Comparison of ENCODE assay signal across 11 mouse cellular contexts in genomic region chr10:58405285-58405948, GRCm38 (mm10). TPM values are rescaled to one million over a fixed set of nuclear protein-coding genes. Genes with fewer than 3 reads are reported as not detected.
DNase-seq lines count a peak whose midpoint lies in the region; ATAC-seq and TF ChIP-seq lines count a peak whose summit lies in the region.
"Had no signal": no experiment of that assay in that cellular context is flagged by ENCODE, and none has a peak within 500 bp of the region (broad histone marks: within the 10 kb centered on the region; RNA-seq: fewer than 3 reads in every experiment).

No protein-coding gene starts in this region.

- no peak for TF ChIP-seq POLR2A in cortical plate, adult 2 months (IDR thresholded peaks at IDR 0.05; ENCODE audit: extremely low read depth, insufficient read depth, low read length)

- no peaks in the 10 kb centered on the region for H3K27me3 ChIP-seq in kidney, postnatal 0 days (ENCODE audit: insufficient read depth, low read length)
- H3K27me3 ChIP-seq in intestine, embryonic 16.5 days (replicated peaks; ENCODE audit: control insufficient read depth, insufficient read depth, low read length) = no peaks in the 10 kb centered on the region
- H3K27me3 ChIP-seq: embryonic facial prominence, embryonic 13.5 days; midbrain, embryonic 15.5 days had no signal

- no peaks in the 10 kb centered on the region for H3K4me1 ChIP-seq in kidney, postnatal 0 days (replicated peaks; ENCODE audit: insufficient read depth, low read length)
- peaks cover 12% of the 10 kb centered on the region for H3K4me1 ChIP-seq in cortical plate, adult 2 months (ENCODE audit: control insufficient read depth, insufficient read depth, low read length)
- H3K4me1 ChIP-seq in intestine, embryonic 16.5 days (ENCODE audit: control insufficient read depth, insufficient read depth, low read length) = peaks cover 12% of the 10 kb centered on the region; the same call in 1 of the 2 replicates
- H3K4me1 ChIP-seq: embryonic facial prominence, embryonic 13.5 days; midbrain, embryonic 15.5 days had no signal

- no peak overlapping the region for H3K4me2 ChIP-seq in kidney, postnatal 0 days (ENCODE audit: low read length)
- H3K4me2 ChIP-seq in intestine, embryonic 16.5 days (ENCODE audit: low read depth, low read length) = no peak overlapping the region
- H3K4me2 ChIP-seq: embryonic facial prominence, embryonic 13.5 days; midbrain, embryonic 15.5 days had no signal

- H3K9me3 ChIP-seq in kidney, postnatal 0 days (replicated peaks; ENCODE audit: low read length) = no peaks in the 10 kb centered on the region
- H3K9me3 ChIP-seq in intestine, embryonic 16.5 days (ENCODE audit: control insufficient read depth, low read length) = no peaks in the 10 kb centered on the region
- H3K9me3 ChIP-seq: embryonic facial prominence, embryonic 13.5 days; midbrain, embryonic 15.5 days had no signal

- 62% methylated on average over 4 of the region's 4 CpGs for WGBS in kidney, postnatal 0 days
- WGBS in intestine, embryonic 16.5 days = 64% methylated on average over 4 of the region's 4 CpGs

- peaks cover 18% of the 10 kb centered on the region; the same call in 1 of the 2 replicates for H3K36me3 ChIP-seq in kidney, postnatal 0 days (ENCODE audit: insufficient read depth, low read length)
- H3K36me3 ChIP-seq in intestine, embryonic 16.5 days (ENCODE audit: control insufficient read depth, insufficient read depth, low read length) = peaks cover 21% of the 10 kb centered on the region

- DNase-seq in kidney, postnatal 0 days (ENCODE audit: low spot score) = peak; percentile 67
- no peak for DNase-seq in kidney, postnatal 36 days
- no peak for DNase-seq in cerebellum, adult 8-10 months
- no peak for DNase-seq in cerebellum, adult 11-12 months
- DNase-seq: right cerebral cortex, postnatal 14 days; thymus, postnatal 4 days had no signal

- H3K4me3 ChIP-seq in kidney, postnatal 0 days (replicated peaks; ENCODE audit: low read depth, low read length) = no peak overlapping the region
- no peak overlapping the region for H3K4me3 ChIP-seq in cortical plate, adult 2 months (ENCODE audit: insufficient read depth, low read length)
- no peak overlapping the region for H3K4me3 ChIP-seq in intestine, embryonic 16.5 days (ENCODE audit: low read length)
- H3K4me3 ChIP-seq: embryonic facial prominence, embryonic 13.5 days; midbrain, embryonic 15.5 days had no signal

- H3K9ac ChIP-seq in kidney, postnatal 0 days (ENCODE audit: low read depth, low read length) = no peak overlapping the region
- no peak overlapping the region for H3K9ac ChIP-seq in intestine, embryonic 16.5 days (ENCODE audit: low read depth, low read length)
- H3K9ac ChIP-seq: embryonic facial prominence, embryonic 13.5 days; midbrain, embryonic 15.5 days had no signal

- peak overlapping the region; percentile 66 for H3K27ac ChIP-seq in kidney, postnatal 0 days
- H3K27ac ChIP-seq in cortical plate, adult 2 months (ENCODE audit: insufficient read depth, low read length) = peak overlapping the region; percentile 64
- H3K27ac ChIP-seq in intestine, embryonic 16.5 days (ENCODE audit: low read length) = peak overlapping the region; percentile 54
- H3K27ac ChIP-seq: embryonic facial prominence, embryonic 13.5 days; midbrain, embryonic 15.5 days had no signal

- ATAC-seq in kidney, postnatal 0 days (replicated peaks; ENCODE audit: low FRiP score, low read depth) = no peak; the same call in 1 of the 2 replicates
- ATAC-seq in intestine, embryonic 16.5 days = peak; percentile 82
- peak; percentile 45 for ATAC-seq in megakaryocyte progenitor cell, adult 5-6 weeks (replicated peaks; ENCODE audit: poor library complexity)
- ATAC-seq: midbrain, embryonic 15.5 days had no signal

- no peak for TF ChIP-seq CTCF in kidney, postnatal 0 days (IDR thresholded peaks at IDR 0.05; ENCODE audit: low read depth)
- TF ChIP-seq CTCF in cortical plate, adult 2 months (IDR thresholded peaks at IDR 0.05; ENCODE audit: extremely low read depth, insufficient read depth, low read length) = no peak

RNA-seq across cellular contexts. Expression of gene Ranbp2, which starts 41.3 kb away (rescaled TPM):
- polyA plus RNA-seq in kidney, postnatal 0 days (2015; fragmentation: Nextera tagmentation; extraction: Ambion mirVana) = 16.0 and 16.4 TPM in 2 replicates
- polyA plus RNA-seq in cortical plate, adult 2 months (2012; rRNA removed) = 18.1 TPM in 2 replicates
- 13.4 and 14.2 TPM in 2 replicates for polyA plus RNA-seq in intestine, embryonic 16.5 days (2015; fragmentation: Nextera tagmentation; extraction: Ambion mirVana)
- total RNA-seq in megakaryocyte progenitor cell, adult 5-6 weeks (2015) = 158 and 161 TPM in 2 replicates
- total RNA-seq in megakaryocyte progenitor cell, adult 5-6 weeks (2017) = 177 and 233 TPM in 2 replicates
